Mouse (Mus musculus): Measurements from ENCODE around the gene Atp6v1fnb.

DNA sequence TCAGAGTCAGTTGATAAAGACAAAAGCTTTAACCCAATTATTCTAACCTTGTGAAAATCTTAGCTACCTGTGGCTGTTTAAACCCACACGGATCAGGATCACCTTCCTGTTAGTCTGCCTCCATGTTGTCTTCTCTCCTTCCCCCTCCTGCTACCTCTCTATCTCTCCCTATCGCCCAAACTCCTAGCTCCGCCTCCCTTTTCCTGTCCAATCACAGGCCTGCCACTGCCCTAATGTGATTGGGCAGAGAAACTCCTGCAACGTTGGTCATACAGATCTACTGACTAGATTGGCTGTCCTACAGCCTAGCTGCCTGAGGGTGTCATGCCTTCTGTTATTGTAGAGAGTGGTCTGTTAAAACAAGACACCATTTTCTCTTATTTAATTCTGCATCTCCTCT lies 21.4 kb upstream of the Atp6v1fnb start:
- no peak for TF ChIP-seq CTCF (IDR thresholded peaks at IDR 0.05; ENCODE audit: insufficient read depth, low read length)
- TF ChIP-seq POLR2A (IDR thresholded peaks at IDR 0.05; ENCODE audit: borderline replicate concordance, extremely low read depth, low read depth, low read length), result no peak
